Mouse (Mus musculus): Measurements from ENCODE around the gene Wipf2. TPM values are rescaled to one million over a fixed set of nuclear protein-coding genes. Genes with fewer than 3 reads are reported as not detected.

Wipf2 gene
- polyA plus RNA-seq, 1 experiment = 9.9 TPM

DNA sequence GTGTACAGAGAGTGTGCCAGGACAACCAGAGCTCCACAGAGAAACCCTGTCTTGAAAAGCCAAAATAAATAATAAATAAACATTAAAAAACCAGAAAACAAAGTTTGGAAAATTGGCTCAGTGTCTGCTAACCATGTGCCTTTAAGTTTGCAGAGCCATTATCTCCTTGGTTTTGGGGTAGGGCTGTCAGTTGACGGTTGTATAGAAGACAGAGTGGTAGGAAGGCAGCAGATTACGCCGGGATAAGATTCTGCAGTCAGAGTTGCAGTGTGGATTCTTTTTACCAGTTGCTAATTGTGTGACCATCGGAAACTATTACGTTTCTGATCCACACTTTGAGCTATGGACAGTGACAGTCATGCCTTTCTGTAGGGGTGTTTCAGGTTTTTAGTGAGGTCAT is 26.5 kb downstream of the Wipf2 start:
- Histone ChIP-seq H3K27me3 (replicated peaks; ENCODE audit: control insufficient read depth, insufficient read depth, low read length) (no peaks in the 10 kb centered on the region), H3K27ac (ENCODE audit: insufficient read depth, low read depth, low read length) (no peak overlapping the region), H3K4me1 (ENCODE audit: control insufficient read depth, insufficient read depth, low read length) (no peaks in the 10 kb centered on the region), H3K36me3 (ENCODE audit: control insufficient read depth, insufficient read depth, low read length) (peaks cover 9% of the 10 kb centered on the region), H3K4me3 (ENCODE audit: insufficient read depth, low read depth, low read length) (no peak overlapping the region)
- DNase-seq = no peak
- TF ChIP-seq CTCF (conservative IDR thresholded peaks at IDR 0.05; ENCODE audit: insufficient read depth, insufficient read length, low read depth, low read length) (no peak), POLR2A (IDR thresholded peaks at IDR 0.05; ENCODE audit: low read depth, low read length) (no peak)
- 93% methylated on average over 5 of the region's 5 CpGs for WGBS

DNA sequence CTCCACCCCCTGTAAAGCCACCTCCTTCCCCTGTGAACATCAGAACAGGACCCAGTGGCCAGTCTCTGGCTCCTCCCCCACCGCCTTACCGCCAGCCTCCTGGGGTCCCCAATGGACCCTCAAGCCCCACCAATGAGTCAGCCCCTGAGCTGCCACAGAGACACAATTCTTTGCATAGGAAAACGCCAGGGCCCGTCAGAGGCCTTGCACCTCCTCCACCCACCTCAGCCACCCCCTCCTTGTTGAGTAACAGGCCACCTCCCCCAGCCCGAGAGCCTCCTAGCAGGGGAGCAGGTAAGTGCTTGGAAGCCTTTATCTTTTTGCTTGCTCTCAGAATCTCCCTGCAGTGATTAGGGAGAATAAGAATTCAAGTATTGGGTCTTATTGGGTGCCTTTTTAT is 29.0 kb downstream of the Wipf2 start:
- no peak for DNase-seq
- no peaks in the 10 kb centered on the region for H3K27me3 ChIP-seq (replicated peaks; ENCODE audit: control insufficient read depth, insufficient read depth, low read length)
- TF ChIP-seq POLR2A (IDR thresholded peaks at IDR 0.05; ENCODE audit: low read depth, low read length) (no peak), CTCF (conservative IDR thresholded peaks at IDR 0.05; ENCODE audit: insufficient read depth, insufficient read length, low read depth, low read length) (no peak)
- no peak overlapping the region for H3K27ac ChIP-seq (ENCODE audit: insufficient read depth, low read depth, low read length)
- peaks cover 3% of the 10 kb centered on the region for H3K36me3 ChIP-seq (ENCODE audit: control insufficient read depth, insufficient read depth, low read length)
- H3K4me1 ChIP-seq (ENCODE audit: control insufficient read depth, insufficient read depth, low read length) = no peaks in the 10 kb centered on the region
- 83% methylated on average over 5 of the region's 5 CpGs for WGBS
- no peak overlapping the region for H3K4me3 ChIP-seq (ENCODE audit: insufficient read depth, low read depth, low read length)

GRCm38 (mm10) chr11:98900529-98901125 is 37.2 kb downstream of the Wipf2 start:
- WGBS = 67% methylated on average over 12 of the region's 12 CpGs
- Histone ChIP-seq H3K27ac (ENCODE audit: insufficient read depth, low read depth, low read length) (no peak overlapping the region), H3K4me3 (ENCODE audit: insufficient read depth, low read depth, low read length) (no peak overlapping the region), H3K27me3 (replicated peaks; ENCODE audit: control insufficient read depth, insufficient read depth, low read length) (no peaks in the 10 kb centered on the region), H3K4me1 (ENCODE audit: control insufficient read depth, insufficient read depth, low read length) (no peaks in the 10 kb centered on the region), H3K36me3 (ENCODE audit: control insufficient read depth, insufficient read depth, low read length) (peaks cover 4% of the 10 kb centered on the region)
- no peak for TF ChIP-seq POLR2A (IDR thresholded peaks at IDR 0.05; ENCODE audit: low read depth, low read length)
- no peak for TF ChIP-seq CTCF (conservative IDR thresholded peaks at IDR 0.05; ENCODE audit: insufficient read depth, insufficient read length, low read depth, low read length)
- DNase-seq = no peak

DNA sequence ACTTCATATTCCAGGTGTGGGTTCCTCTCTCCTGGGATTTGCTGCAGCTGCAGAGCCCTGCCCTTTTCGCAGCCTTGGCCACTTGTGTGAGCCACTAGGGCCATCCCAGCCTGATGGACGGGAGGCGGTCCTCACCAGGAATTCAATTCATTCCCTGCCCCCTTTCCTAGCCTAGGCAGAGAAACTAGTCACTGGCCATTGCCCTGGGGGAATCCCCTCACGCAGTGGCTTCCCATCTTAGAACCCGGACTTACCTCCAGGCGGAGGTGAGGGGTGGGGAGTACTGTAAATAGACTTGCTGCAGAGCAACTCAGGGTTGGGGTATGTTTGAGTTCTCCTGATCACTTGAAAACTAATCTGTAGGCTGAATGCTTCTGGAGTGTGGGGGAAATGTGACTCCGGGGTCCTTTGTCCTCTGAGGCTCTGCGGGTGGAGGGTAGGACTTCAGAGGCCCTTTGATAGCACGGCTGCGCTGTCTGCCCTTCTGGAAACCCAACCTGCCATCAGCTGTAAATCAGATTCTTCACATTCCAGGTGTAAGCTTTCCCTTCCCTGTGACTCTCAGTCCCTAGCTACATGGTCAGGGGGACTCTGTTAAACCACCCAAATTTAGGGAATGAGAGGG is 39.3 kb downstream of the Wipf2 start:
- no peak overlapping the region for H3K27ac ChIP-seq (ENCODE audit: insufficient read depth, low read depth, low read length)
- no peaks in the 10 kb centered on the region for H3K27me3 ChIP-seq (replicated peaks; ENCODE audit: control insufficient read depth, insufficient read depth, low read length)
- H3K36me3 ChIP-seq (ENCODE audit: control insufficient read depth, insufficient read depth, low read length) = peaks cover 4% of the 10 kb centered on the region; the same call in 1 of the 2 replicates
- no peak for DNase-seq
- no peak for TF ChIP-seq POLR2A (IDR thresholded peaks at IDR 0.05; ENCODE audit: low read depth, low read length)
- TF ChIP-seq CTCF (conservative IDR thresholded peaks at IDR 0.05; ENCODE audit: insufficient read depth, insufficient read length, low read depth, low read length) = no peak
- WGBS = 61% methylated on average over 10 of the region's 10 CpGs
- H3K4me3 ChIP-seq (ENCODE audit: insufficient read depth, low read depth, low read length) = no peak overlapping the region
- no peaks in the 10 kb centered on the region for H3K4me1 ChIP-seq (ENCODE audit: control insufficient read depth, insufficient read depth, low read length)

DNA sequence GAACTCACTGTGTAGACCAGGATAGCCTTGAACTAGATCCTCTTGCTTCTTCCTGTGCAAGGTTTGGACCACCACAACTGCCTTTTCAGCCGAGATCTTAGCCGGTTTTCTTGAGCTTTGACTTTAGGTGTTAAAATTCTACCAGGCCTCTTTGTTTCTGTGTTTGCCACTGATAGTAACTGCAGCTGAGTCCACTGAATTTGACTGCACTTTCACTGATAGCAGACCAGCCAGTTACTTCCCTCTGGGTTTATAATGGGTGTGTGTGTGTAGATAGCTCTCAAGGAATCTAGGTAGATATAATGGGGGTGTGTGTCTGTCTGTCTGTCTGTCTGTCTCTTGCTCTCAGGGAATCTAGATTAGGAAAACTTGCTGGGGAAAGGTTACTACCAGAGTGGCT is 41.1 kb downstream of the Wipf2 start:
- Histone ChIP-seq H3K27ac (ENCODE audit: insufficient read depth, low read depth, low read length) (peak overlapping the region; percentile 33), H3K27me3 (replicated peaks; ENCODE audit: control insufficient read depth, insufficient read depth, low read length) (no peaks in the 10 kb centered on the region), H3K4me1 (ENCODE audit: control insufficient read depth, insufficient read depth, low read length) (no peaks in the 10 kb centered on the region), H3K36me3 (ENCODE audit: control insufficient read depth, insufficient read depth, low read length) (peaks cover 4% of the 10 kb centered on the region; the same call in 1 of the 2 replicates), H3K4me3 (ENCODE audit: insufficient read depth, low read depth, low read length) (no peak overlapping the region)
- no peak for DNase-seq
- 54% methylated on average over 2 of the region's 2 CpGs for WGBS
- TF ChIP-seq POLR2A (IDR thresholded peaks at IDR 0.05; ENCODE audit: low read depth, low read length) (no peak), CTCF (conservative IDR thresholded peaks at IDR 0.05; ENCODE audit: insufficient read depth, insufficient read length, low read depth, low read length) (no peak)

GRCm38 (mm10) chr11:98905033-98905432 is 41.6 kb downstream of the Wipf2 start:
- DNase-seq = peak; percentile 47

GRCm38 (mm10) chr11:98905583-98905982 is 42.1 kb downstream of the Wipf2 start:
- H3K4me1 ChIP-seq (ENCODE audit: control insufficient read depth, insufficient read depth, low read length) = no peaks in the 10 kb centered on the region
- H3K27ac ChIP-seq (ENCODE audit: insufficient read depth, low read depth, low read length) = peak overlapping the region; percentile 49
- no peak overlapping the region for H3K4me3 ChIP-seq (ENCODE audit: insufficient read depth, low read depth, low read length)
- DNase-seq = no peak
- 0 out of 2 replicates have a peak, but pooled peaks cover 2% of the 10 kb centered on the region for H3K36me3 ChIP-seq (ENCODE audit: control insufficient read depth, insufficient read depth, low read length)
- no peak for TF ChIP-seq CTCF (conservative IDR thresholded peaks at IDR 0.05; ENCODE audit: insufficient read depth, insufficient read length, low read depth, low read length)
- TF ChIP-seq POLR2A (IDR thresholded peaks at IDR 0.05; ENCODE audit: low read depth, low read length) = no peak
- WGBS = 36% methylated on average over 4 of the region's 4 CpGs
- no peaks in the 10 kb centered on the region for H3K27me3 ChIP-seq (replicated peaks; ENCODE audit: control insufficient read depth, insufficient read depth, low read length)

More at GRCm38 (mm10) chr11:98905033-98905432, 41.6 kb downstream of the Wipf2 start:
- TF ChIP-seq POLR2A (IDR thresholded peaks at IDR 0.05; ENCODE audit: low read depth, low read length) (no peak), CTCF (conservative IDR thresholded peaks at IDR 0.05; ENCODE audit: insufficient read depth, insufficient read length, low read depth, low read length) (no peak)
- no peaks in the 10 kb centered on the region for H3K27me3 ChIP-seq (replicated peaks; ENCODE audit: control insufficient read depth, insufficient read depth, low read length)
- 0 out of 2 replicates have a peak, but pooled peaks cover 2% of the 10 kb centered on the region for H3K36me3 ChIP-seq (ENCODE audit: control insufficient read depth, insufficient read depth, low read length)
- peak overlapping the region; percentile 49; the same call in 1 of the 2 replicates for H3K27ac ChIP-seq (ENCODE audit: insufficient read depth, low read depth, low read length)
- WGBS = 53% methylated on average over 7 of the region's 7 CpGs
- no peaks in the 10 kb centered on the region for H3K4me1 ChIP-seq (ENCODE audit: control insufficient read depth, insufficient read depth, low read length)
- H3K4me3 ChIP-seq (ENCODE audit: insufficient read depth, low read depth, low read length) = no peak overlapping the region
